Mouse (Mus musculus) ES-Bruce4 (cell line): Measurements from ENCODE around the gene Atrn.

Source experiments
- CTCF ChIP-seq: IDR thresholded peaks from one replicate; pipeline ENCODE4 v1.8.1; 2011; ENCODE audit warnings: low read depth, low read length
- EP300 ChIP-seq: IDR thresholded peaks from 2 replicates; pipeline ENCODE4 v1.6.1; 2011; ENCODE audit warnings: low read depth, low read length; ENCODE audit not compliant: insufficient read depth
- POLR2A ChIP-seq: IDR thresholded peaks from one replicate; pipeline ENCODE4 v1.8.1; 2011; ENCODE audit warnings: low read length; ENCODE audit not compliant: insufficient read depth

DNA sequence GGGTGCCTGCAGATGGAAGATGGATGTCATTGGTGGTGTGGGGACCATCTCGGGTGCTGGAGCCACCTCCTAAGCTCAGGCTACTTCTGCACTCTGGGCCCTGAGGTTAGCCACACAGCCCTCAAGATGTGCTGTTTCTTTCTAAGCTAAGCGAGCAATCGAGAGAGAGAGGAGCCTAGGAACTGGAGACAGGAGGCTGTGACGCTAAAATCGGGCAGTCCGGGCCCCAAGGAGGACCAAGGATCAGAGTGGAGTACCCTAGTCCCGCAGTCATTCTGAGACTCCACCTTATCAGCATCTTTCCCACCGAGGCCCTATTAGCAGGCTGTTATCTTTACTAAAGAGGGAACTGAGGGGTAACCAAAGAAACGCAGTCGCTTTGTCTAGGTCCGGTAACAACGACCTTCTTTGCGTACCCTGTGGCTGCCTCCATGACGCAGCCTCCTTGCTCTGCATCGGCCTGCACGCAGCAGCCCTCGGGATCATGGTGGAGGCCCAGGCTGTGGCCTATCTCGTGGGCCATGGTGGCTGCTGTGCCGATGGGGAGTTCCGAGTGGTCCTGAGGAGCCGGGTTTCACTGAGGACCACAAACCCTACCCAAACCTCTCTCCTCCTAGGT, 148.5 kb downstream of the Atrn start:
- TF ChIP-seq CTCF (no peak), POLR2A (no peak), EP300 (no peak)
